Mouse (Mus musculus) ovary, postnatal 36 days (tissue): ENCODE measurements around the gene Myog.

Experiments used
- DNase-seq: peaks from one replicate; pipeline ENCODE4 v3.0.0; 2022; ENCODE audit warnings: low spot score, mixed read lengths

The Myog gene

DNA sequence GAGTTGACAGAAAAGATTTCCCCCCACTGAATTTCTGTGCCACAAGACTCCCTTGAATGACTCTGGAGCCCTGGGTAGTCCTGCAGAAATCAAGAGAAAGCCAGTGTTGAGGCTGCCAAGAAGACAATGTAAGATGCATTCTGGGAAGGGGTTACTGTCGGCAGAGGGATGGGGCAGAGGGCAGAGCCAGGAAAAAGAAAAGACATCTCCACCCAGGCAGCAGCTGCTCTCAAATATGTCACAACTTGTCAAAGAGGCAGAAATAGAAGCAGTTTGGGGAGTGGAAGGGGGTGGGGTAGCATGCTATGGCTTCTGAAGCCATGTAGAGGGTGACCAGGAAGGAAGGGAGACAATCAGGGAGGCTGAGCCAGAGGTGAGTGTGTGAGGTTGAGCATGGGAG, 6.7 kb upstream of the Myog start:
- no peak for DNase-seq

DNA sequence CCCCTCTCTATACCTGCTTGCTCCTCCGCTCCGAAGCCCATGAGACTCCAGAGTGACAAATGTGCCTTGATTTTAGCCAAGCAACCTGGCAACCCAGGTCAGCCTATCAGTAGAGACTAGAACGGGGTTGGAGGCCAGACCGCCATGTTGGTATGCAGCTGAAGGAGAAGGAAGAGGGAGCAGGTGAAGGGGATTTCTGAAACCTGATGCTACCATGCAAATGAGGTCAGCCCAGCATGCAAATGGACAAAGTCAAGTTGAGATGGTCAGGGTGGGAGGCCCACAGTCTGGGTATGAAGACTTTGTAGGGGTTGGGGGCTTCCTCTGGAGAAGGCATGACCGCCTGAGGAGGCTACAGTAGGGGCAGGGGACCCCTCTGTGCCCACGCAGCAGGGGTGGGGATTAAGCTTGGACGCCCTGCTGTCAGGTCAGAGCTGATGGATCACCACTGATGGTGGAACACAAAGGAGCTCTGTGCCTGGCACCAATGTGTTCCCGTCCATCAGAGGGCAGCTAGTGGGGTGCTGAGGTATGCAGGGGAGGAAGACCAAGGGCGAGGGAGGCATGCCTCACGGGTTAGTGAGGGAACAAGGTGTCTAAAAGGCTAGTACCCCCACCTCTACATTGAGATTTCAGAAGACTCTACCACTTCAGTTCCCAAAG, 4.2 kb upstream of the Myog start:
- DNase-seq = no peak

DNA sequence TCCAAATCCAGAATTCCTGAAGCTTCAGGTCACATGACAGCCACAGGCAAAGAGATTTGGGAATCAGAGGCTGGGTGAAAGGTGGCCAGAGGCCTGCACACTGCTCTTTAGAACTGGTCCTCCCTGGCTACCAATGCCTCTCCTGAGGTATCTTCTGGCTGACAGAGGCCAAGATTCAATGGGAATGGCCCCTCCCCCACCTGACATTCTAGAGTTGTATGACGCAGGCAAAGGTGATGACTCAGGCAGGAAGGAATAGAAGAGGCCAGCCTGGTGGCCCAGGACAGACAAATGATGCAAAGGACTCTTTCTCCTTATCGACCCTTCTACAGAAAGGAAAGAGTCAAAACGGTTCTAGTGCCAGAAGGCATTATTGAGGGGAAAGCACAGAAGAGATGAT, 1.6 kb upstream of the Myog start:
- DNase-seq = no peak

DNA sequence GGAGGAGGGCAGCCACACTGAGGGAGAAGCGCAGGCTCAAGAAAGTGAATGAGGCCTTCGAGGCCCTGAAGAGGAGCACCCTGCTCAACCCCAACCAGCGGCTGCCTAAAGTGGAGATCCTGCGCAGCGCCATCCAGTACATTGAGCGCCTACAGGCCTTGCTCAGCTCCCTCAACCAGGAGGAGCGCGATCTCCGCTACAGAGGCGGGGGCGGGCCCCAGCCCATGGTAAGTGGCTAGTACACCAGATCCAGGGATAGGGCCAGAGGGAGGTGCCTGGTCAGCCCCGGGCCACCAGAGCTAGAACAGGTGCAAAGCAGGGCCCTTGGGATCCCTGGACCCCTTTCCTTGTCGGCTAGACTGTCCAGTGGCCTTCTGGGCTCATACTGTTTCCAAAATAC, 511 bp downstream of the Myog start:
- no peak for DNase-seq

DNA sequence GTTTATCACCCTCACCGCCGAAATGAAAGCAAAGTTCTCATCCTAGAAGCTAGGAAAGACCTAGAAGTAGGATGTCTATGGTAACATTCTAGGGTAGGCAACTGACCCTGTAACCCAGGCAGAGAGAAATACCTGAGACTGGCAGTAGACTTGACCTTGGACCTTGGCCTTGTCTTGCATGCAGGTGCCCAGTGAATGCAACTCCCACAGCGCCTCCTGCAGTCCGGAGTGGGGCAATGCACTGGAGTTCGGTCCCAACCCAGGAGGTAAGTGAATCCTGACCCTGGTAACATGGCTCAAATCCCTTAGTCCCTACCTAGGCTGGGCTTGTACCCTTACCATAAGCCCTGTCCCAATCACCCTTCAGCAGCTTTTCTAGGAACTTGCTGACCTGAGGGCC, 1.1 kb downstream of the Myog start:
- no peak for DNase-seq

DNA sequence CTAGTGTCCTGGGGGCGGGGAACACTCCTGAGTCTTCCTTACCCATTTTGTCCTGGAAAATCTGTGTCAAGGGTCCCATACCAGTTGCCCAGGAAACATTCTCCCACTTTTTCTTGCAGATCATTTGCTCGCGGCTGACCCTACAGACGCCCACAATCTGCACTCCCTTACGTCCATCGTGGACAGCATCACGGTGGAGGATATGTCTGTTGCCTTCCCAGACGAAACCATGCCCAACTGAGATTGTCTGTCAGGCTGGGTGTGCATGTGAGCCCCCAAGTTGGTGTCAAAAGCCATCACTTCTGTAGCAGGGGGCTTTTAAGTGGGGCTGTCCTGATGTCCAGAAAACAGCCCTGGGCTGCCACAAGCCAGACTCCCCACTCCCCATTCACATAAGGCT, 1.8 kb downstream of the Myog start:
- no peak for DNase-seq

DNA sequence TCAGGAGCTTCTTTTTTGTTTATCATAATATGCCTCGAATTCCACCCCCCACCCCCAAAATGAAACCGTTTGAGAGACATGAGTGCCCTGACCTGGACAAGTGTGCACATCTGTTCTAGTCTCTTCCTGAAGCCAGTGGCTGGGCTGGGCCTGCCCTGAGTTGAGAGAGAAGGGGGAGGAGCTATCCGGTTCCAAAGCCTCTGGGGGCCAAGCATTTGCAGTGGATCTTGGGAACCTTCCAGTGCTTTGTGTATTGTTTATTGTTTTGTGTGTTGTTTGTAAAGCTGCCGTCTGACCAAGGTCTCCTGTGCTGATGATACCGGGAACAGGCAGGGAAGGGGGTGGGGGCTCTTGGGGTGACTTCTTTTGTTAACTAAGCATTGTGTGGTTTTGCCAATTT, 2.3 kb downstream of the Myog start:
- DNase-seq = no peak

DNA sequence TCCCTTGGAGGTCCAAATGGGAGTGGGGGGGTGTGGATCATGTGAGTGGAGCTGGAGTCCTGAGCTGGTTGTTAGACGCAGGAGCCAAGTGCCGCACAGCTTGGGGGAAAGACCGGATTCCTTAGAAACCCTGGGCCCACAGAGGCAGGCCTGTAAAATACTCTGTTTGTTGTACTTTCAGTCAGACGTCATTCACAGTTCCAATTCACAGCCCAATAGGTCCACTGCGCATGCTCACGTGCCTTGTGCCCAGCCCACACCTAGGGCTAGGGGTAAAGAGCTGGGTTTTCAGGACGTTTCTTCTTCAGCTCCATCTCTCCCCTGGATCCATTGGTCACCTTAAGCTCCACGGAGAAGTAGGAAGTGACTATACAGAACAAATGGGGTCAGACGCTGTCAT, 2.8 kb downstream of the Myog start:
- DNase-seq = no peak

DNA sequence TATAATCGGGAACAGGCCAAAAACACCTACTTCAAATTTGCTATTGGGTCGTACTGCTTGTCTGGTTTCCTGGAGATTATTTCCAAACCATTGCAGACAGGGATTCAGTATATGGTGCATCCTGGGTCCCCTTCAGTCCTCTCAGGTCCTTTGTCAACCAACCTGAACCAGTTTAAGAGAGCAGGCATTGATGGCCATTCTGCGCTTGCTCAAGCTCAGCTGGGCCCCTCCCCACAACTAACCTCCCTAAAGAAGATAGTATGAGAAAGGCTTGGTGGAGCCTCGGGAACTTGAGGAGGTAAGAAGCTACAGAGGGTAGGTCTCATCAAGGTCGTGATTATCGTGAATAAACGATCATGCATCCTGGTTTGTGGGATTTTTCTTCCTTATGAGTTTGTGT, 3.5 kb downstream of the Myog start:
- no peak for DNase-seq

DNA sequence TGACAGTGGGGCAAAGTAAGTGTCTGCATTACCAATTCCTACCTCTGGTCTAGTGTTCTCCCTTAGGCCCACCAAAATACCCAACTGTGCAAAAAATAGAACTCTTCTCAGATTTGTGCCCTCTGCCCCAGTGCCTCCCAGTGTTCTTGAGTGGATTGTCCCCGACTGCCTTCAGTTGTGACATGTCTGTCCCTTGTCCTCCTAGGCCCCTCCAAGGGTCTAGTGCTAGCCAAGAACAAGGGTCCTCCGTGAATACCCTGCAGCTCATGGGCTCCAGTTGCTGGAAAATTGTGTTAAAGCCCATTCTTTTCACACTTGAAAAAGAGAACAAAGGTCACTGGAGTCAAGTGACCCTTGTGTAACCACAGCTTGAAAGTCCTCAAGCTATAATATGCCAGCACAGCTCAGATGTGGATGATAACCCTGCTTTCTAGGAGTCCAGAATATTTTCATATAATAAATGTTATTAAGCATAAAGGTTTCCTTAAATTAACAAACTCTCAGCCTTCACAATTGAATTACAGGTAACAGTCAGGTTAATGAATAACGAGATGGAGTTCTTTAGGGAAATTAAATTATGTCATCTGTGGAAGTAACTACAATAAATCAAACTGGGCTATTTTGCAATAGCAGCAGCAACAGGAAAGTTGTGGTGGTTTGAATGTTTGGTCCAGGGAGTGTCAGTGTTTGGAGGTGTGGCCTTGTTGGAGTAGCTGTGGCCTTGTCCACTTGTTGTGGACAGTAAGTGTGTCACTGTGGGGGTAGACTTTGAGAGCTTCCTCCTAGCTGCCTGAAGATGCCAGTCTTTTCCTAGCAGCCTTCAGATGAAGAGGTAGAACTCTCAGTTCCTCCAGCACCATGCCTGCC, 4.2 kb downstream of the Myog start:
- no peak for DNase-seq

DNA sequence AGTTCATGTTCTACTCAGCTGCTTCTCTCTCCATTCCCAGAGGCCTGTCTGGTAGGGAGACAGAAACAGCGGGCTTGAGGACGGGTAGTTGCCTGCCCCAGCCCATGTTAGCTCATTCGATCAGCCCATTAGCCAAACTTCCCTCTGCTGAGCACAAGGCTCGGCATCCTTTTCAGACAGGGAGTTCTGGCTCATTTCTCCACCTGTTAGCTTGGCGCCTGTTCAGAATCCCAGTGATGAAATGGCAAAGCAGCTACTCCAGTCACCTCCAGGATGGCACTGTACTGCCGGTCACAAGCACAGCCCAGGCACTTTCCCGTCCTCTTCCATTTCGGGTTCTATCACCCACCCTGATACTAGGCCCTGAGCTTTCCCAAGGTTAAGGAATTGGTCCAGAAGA, 7.5 kb downstream of the Myog start:
- no peak for DNase-seq

DNA sequence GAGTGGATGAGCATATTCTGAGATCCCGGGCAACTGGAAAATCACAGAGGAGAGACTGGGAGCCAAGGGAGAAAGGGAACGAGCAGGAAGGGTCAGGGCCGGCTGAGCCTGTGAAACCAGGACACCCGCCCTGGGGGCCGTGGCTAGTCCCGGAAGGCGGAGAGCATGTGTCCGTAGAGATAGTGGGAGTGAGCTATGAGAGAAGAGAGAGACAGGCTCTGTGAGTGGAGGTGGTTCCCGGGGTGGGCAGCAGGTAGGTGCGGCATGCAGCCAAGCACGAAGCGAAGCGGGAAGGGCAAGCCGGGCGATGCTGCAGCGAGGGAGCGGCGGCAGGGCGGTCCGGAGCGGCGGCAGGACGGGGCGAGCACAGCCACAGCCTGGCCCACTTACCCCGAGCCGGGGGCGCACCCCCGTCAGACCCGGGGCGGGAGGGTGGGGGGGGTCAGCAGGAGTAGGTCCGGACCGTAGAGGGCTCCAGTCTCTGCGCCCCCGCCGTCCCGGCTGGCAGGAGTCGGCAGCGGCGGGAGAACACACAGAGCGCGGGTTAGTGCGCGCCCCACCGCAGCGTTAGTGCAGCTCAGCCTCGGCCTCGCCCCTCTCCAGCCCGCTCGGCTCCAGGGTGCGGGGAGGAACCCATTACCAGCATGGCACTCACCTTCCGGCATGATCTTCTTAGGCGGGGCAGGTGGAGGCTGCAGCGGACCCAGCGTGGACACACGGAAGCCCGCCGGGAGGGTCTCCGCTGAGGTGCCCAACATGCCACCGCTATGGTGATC, 9.0 kb downstream of the Myog start:
- DNase-seq = peak; percentile 30

DNA sequence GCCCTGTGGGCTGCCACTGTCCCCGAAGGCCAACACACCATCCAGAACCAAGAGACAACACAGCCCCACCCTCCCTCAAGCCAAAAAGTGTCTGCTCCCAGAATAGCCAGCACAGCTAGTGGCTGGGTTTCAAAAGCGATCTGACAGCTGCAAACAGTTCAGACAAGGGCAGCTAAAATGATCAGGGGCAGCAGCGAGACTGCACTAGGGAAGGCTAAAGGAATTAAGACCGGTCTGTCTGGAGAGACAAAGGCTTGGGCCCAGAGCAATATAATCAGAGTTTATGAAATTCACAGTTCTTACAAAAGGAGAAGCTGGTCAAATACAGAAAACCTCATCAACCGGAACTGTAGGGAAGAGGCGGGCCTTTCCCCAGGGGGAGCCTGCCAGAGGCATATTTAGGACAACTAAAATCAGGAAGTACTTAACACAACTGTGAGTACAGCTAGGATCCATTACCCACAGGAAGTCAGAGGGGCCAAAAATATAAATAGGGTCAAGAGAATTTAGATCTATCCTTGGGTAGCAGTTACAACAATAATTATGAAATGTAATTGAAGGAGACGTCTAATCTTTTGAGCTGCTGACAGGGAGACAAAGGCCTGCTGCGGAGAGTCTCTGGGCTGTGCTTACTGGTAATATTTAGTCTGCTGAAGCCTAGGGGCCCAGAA, 12.9 kb downstream of the Myog start:
- no peak for DNase-seq

DNA sequence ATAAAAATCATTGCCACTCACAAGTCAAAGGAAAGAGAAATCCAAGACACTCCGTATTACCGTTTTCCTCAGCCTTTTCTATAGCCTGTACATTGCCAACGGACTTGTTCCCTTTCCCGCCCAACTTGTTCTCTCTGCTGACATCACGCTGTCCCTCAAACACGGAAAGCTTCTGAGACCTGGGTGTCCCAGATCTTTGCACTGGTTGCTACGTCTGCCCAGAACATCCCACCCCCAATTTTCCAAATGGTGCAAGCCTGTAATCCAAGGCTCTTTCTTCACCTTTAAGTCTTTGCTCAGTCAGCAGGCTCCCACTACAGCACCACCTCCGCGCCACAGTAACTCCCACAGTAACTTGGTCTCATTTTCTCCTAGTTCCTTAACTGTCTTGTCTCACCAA, 15.2 kb downstream of the Myog start:
- no peak for DNase-seq

DNA sequence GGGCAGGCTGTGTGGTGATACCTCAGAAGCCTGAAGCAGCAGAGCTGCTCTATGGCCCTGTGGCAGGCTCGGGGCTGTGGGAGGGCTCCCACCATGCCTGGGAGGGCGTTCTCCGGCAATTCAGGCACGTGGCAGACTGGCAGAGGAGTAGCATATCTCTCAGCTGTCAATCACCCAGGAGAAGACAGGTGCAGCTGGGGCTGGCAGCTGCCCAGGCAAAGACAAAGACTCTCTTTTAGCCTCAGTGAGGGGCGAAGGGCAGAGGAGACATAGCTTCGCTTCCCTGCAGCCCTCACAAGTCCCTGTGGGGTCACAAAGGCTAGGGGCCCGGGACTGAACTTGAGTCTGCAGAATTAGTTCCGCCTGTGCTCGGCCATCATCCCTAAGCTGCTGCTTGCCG, 17.6 kb downstream of the Myog start:
- no peak for DNase-seq

DNA sequence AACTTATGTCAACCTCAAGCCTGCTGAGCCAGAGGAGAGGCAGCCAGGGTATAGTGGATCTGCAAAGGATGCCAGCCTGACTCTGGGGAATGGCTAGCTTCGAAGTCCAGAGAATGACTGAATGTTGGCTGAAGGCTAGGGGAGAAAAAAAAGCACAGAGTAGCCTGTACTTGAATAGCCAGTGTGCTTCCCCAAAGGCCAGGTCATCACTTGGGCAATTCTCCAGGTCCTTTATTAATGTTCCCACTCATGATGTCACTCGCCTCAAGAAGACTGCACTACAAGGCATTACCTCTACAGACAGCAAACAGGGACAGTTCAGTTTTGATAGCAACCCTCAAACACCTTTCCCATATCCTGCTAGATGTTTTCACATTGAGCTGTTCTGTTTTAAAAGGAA, 20.5 kb downstream of the Myog start:
- DNase-seq = no peak

DNA sequence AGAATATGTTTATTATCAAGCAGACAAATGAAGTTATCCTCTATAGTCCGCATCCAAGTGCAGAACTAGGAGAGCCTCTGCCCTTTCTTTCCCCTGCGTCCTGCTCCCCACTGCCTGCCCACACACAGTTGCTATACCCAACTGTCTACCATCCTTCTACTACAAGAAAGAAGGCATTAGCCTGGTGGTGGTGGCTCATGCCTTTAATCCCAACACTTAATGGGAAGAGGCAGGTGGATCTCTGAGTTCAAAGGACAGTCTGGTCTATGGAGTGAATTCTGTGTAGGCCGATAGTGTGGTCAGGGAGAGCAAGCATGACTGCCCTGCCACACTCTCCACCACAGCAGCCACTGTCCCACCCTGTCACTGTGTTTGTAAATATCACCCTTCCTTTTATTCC, 20.9 kb downstream of the Myog start:
- DNase-seq = no peak

DNA sequence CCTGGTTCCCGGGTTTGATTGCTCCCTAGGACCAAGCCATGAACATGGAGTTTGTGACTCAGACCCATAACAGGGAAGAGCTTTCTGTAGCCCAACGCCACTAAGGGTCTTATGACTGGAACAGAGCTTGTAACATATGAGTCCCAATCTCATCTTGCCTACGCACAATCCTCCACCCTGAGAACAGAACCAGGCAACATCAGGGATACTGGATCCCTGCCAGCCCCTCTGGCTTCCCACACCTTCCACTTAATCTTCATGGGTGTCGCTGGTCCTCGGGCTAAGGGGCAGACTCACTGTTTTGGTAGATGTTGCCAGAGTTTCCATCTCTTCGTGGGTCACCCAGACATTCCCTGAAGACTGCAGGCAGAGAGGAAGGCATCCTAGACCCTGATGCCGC, 22.0 kb downstream of the Myog start:
- DNase-seq = no peak

DNA sequence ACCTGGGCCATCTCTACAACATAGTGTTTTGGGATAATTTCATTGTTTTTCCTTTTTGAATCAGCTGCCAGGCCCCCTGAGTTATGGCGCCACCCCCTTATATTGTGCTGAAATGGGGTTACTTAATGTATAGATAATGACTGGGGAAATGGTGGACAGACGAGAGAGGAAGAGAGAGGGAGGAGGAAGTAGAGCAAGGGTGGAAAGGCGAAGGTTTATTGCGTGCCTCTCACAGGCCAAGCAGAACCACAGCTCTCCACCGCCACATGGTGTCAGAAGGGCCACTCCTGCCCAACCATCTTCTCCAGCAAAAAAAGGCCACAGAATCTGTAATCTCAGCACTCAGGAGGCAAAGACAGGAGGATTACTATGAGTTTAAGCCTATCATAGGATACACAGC, 25.4 kb downstream of the Myog start:
- DNase-seq = no peak

DNA sequence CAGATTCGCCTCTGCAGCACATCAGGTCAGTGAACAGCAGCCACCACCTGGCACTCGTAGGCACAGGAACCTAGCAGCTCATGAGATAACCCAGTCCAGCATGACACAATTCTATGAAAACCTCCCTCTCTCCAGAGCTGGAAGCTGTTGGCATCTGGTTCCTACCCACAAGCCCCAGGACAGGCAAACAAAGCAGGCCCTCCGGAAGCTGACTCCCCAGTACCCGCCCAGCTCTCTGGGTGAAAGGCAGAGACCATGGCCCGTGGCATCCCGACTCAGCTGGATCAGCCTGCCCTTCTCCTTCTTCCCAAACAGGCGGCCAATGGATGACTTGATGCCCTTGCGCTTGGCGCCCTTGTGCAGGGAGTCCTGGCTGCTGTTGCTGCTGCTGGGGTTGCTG, 26.6 kb downstream of the Myog start:
- DNase-seq = no peak

DNA sequence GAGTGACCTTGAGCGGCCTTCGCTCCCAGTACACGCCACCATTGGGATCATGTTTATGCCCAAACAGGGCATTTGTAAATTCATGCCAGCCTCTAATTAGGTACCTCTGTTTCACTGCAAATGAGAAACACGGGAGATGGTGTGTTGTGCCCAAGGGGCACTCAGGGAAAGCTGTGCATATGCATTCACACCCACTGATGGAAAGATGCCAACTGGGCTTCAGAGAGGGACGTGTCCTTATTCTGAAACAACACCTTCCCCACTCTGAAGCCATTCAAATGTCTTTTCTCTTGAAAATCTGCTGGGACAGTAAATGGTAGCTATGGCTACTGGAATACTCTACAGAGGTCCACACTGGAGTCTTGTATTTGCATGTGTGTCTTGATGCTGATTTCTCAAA, 28.5 kb downstream of the Myog start:
- no peak for DNase-seq

DNA sequence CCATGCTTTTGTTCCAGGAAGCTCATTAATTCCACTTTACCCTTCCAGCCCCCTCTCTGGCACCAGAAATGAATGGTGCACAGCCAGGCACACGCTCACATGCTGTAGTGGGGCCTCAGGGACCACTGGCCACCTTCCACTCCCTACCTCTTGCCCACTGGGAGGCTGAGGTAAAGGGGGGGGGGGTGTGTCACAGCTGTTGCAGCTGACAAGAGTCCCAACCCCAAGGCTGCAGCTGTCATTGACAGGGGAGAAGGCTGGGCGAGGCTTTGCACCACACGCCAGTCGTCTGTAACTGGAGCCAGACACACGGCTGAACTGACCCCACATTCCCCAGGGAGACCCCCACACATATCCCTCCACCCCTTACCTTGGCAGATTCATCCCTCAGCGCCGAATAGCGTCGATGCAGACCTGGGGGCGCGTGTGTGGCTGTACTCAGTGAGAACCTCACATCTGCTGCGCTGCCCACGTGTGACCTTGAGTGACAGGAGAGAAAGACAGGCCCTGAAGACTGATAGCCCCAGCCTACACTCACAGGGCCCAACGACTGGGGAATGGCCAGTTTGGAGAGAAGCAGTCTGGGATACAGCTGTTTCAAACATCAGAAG, 31.0 kb downstream of the Myog start:
- no peak for DNase-seq
